Mouse (Mus musculus) forebrain, embryonic 13.5 days (tissue): ENCODE results near the gene A4galt. TPM values are rescaled to one million over a fixed set of nuclear protein-coding genes. Genes with fewer than 3 reads are reported as not detected.

ENCODE experiments used
- ATAC-seq: fragments of 200-750 bp; cut with Nextera tagmentation; 2 replicates; pipeline ENCODE4 v1.8.0; 2017
- H3K27ac ChIP-seq: fragments of 300-500 bp; sonication (generic); 2 replicates; pipeline ENCODE4 v1.5.1; 2015; ENCODE audit warnings: inconsistent platforms, mild to moderate bottlenecking, moderate library complexity
- H3K27me3 ChIP-seq: fragments of 300-500 bp; sonication (generic); 2 replicates; pipeline ENCODE4 v1.6.1; 2015; ENCODE audit warnings: mild to moderate bottlenecking, inconsistent platforms
- H3K36me3 ChIP-seq: fragments of 300-500 bp; sonication (generic); 2 replicates; pipeline ENCODE4 v1.6.1; 2015; ENCODE audit warnings: mild to moderate bottlenecking, inconsistent platforms; ENCODE audit not compliant: poor library complexity, severe bottlenecking
- H3K4me1 ChIP-seq: fragments of 300-500 bp; sonication (generic); 2 replicates; pipeline ENCODE4 v1.6.1; 2015; ENCODE audit warnings: inconsistent platforms
- H3K4me2 ChIP-seq: fragments of 300-500 bp; sonication (generic); 2 replicates; pipeline ENCODE4 v1.6.1; 2015; ENCODE audit warnings: inconsistent platforms, mild to moderate bottlenecking, moderate library complexity
- H3K4me3 ChIP-seq: fragments of 300-500 bp; sonication (generic); 2 replicates; pipeline ENCODE4 v1.5.1; 2015; ENCODE audit warnings: mild to moderate bottlenecking, inconsistent platforms
- H3K9ac ChIP-seq: fragments of 300-500 bp; sonication (generic); 2 replicates; pipeline ENCODE4 v1.6.1; 2015; ENCODE audit warnings: mild to moderate bottlenecking, inconsistent platforms
- H3K9me3 ChIP-seq: fragments of 300-500 bp; sonication (generic); replicated peaks from 2 replicates; pipeline ENCODE4 v1.6.1; 2016; ENCODE audit warnings: inconsistent platforms
- WGBS: fragments of 180-500 bp; shearing (Covaris S2); methylation state at CpG from one replicate; pipeline ENCODE4 v1.1.7; 2015; 5-methylcytosine and 5-hydroxymethylcytosine counted together
- polyA plus RNA-seq: library from polyadenylated mRNA; unstranded; fragments of >200 nt; fragmentation: Nextera tagmentation; extraction: Ambion mirVana; gene quantifications from 2 replicates; pipeline ENCODE4 v1.2.1, GENCODE M21; 2015

A4galt gene
- polyA plus RNA-seq, 1 experiment from 2014 or later: 1.5 TPM

DNA sequence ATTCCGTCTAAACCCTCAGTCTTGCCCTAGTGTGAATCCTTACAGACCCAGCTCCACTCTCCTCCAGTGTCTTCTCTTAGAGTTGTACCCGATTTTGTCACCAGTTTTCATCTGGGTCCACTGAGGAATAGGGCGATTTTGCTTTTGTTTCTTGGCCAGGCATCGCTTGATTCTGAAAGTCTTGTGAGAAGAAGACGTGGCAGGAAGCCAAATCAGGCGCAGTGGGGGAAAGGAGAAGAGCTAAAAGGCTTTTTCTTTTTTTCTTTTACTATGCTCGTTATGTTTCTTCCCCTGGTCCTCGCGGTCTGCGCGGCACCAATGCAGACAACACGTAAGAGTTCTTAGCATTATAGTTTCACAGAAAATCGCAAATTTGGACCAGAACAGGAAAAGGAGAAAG lies 6.3 kb upstream of the A4galt start:
- WGBS: 49% methylated on average over 13 of the region's 13 CpGs
- no peak overlapping the region for H3K4me2 ChIP-seq

DNA sequence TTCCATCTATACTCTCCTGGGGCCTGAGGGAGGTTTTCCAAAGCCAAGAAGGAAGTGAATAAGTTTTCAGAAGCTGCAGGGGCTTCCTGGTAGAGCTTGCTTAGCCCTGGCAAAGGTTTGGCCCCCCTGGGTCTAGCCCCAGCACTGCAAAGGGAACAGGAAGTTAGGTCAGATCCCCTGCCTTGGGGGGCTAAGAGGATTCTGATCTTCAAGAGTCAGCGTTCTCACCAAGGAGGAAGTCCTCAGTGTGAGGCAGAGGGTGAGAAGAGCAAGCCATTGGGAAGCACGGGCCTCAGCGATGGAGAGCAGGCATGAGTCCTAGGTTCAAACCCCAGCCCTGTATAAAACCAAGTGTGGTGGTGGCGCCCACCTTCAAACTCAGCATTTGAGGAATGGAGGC lies 4.9 kb upstream of the A4galt start:
- no peak overlapping the region for H3K4me3 ChIP-seq
- no peak overlapping the region for H3K4me2 ChIP-seq
- peaks cover 6% of the 10 kb centered on the region for H3K4me1 ChIP-seq
- H3K27me3 ChIP-seq: peaks cover 15% of the 10 kb centered on the region
- H3K9ac ChIP-seq: no peak overlapping the region
- WGBS: 89% methylated on average over 4 of the region's 4 CpGs
- H3K36me3 ChIP-seq: no peaks in the 10 kb centered on the region
- H3K27ac ChIP-seq: no peak overlapping the region
- no peak for ATAC-seq
- H3K9me3 ChIP-seq: peaks cover 3% of the 10 kb centered on the region; the same call in 1 of the 2 replicates

More for the DNA sequence above, 6.3 kb upstream of the A4galt start:
- Histone ChIP-seq H3K4me3 (no peak overlapping the region), H3K27ac (no peak overlapping the region), H3K27me3 (peaks cover 1% of the 10 kb centered on the region), H3K9me3 (peaks cover 3% of the 10 kb centered on the region; the same call in 1 of the 2 replicates), H3K9ac (no peak overlapping the region), H3K4me1 (0 out of 2 replicates have a peak, but pooled peaks cover 2% of the 10 kb centered on the region), H3K36me3 (no peaks in the 10 kb centered on the region)
- ATAC-seq: no peak

DNA sequence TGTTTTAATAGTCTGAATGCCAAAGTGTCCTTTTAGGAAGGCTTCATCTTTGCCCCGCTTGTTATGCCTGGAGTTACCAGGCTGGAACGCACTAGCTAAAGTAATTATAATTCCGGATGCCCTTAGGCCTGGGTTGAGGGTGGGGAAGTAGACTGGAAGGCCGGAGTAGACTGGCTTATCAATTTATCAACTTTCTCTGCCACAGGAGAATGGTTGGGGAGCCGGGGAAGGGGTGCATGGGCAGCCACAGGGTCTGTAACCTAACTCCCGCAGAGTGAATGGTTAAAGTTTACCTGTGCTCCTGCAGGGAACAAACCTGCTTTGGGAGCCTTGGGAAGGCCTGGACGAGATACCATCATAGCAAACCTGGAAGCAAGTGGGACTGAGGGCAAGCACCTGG lies 4.4 kb upstream of the A4galt start:
- Histone ChIP-seq H3K4me3 (no peak overlapping the region), H3K36me3 (no peaks in the 10 kb centered on the region), H3K9me3 (peaks cover 3% of the 10 kb centered on the region; the same call in 1 of the 2 replicates), H3K27ac (no peak overlapping the region), H3K27me3 (peaks cover 21% of the 10 kb centered on the region), H3K4me2 (no peak overlapping the region), H3K4me1 (peaks cover 11% of the 10 kb centered on the region), H3K9ac (no peak overlapping the region)
- ATAC-seq: no peak
- 89% methylated on average over 7 of the region's 7 CpGs for WGBS

DNA sequence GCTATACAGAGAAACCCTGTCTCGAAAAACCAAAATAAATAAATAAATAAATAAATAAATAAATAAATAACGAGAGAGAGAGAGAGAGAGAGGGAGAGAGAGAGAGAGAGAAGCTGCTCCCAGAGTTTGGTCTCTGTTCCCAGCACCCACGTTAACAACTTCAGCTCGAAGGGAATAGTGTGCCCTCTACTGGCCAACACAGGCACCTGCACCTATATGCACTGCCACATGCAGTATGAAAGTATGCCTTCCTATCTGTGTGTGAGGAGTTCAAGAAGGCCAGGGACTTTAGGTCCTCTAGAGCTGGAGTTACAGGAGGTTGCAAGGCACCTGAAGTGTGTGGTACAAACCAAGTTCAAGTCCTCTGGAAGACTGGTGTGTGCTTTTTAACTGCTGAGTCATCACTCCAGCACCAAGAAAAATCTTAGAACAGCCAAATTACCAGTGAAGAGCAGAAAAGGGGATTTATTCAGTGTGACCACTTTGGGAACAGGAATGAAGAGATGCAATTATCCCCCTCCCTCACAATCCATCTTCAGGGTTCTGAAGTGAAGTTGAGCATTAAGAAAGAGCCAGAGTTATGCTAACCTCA lies 3.7 kb upstream of the A4galt start:
- Histone ChIP-seq H3K27me3 (peaks cover 27% of the 10 kb centered on the region), H3K36me3 (no peaks in the 10 kb centered on the region), H3K9me3 (peaks cover 3% of the 10 kb centered on the region; the same call in 1 of the 2 replicates), H3K4me2 (no peak overlapping the region), H3K4me3 (no peak overlapping the region), H3K4me1 (peaks cover 13% of the 10 kb centered on the region), H3K9ac (no peak overlapping the region), H3K27ac (no peak overlapping the region)
- ATAC-seq: no peak
- 91% methylated on average over 4 of the region's 4 CpGs for WGBS

DNA sequence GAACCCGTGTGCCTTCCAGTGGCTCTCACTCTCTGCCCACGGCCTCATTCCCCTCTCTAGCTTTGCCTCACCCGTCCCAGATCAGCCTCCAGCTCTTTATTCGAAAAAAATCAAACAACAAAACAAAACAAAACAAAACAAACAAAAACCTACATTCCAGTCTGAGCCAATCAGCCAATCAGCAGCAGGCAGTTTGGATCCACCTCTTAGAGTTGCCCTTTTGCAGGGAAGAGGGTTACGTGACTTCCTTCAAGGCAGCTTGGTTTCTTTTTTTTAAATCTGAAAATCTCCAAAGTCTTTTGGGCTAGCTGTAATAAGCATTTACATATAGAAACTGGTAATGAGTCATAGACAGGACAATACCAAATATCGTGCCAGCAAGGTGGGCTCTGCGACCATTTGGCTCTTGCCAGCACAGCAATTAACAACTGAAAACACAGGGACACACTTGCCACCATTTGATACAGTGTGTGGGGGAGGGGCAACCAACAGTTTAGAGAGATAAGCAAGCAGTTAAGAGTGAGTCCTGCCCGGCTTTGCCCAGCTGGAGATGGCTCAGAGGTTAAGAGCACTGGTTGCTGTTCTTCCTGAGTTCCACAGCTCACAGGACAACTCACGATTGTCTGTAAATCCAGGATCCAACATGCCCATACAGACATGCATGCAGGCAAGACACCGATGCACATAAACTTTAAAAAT lies 2.9 kb upstream of the A4galt start:
- 80% methylated on average over 10 of the region's 10 CpGs for WGBS

DNA sequence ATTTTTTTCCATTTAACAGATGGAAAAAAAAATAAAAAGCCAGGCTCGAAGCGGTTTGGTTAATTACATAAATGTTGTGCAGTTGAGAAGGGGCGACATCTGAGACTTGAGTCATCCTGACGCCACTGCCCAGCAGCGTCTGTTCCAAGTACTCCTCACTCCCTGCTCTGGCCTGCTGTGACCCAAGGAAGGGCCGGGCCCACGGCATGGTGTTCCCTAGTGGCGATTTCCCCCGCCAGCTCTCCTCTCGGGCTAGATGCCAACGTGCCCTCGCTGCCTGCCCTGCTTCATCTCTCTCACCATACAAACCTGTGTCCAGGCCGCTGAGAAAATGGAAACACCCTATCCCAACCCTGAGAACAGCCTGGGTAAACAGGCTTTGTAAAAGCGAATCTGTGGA lies 486 bp upstream of the A4galt start:
- peaks cover 40% of the 10 kb centered on the region for H3K27me3 ChIP-seq
- no peak overlapping the region for H3K4me3 ChIP-seq
- H3K4me1 ChIP-seq: peaks cover 10% of the 10 kb centered on the region
- no peaks in the 10 kb centered on the region for H3K36me3 ChIP-seq
- no peak overlapping the region for H3K27ac ChIP-seq
- no peak overlapping the region for H3K4me2 ChIP-seq
- H3K9me3 ChIP-seq: peaks cover 3% of the 10 kb centered on the region; the same call in 1 of the 2 replicates
- no peak for ATAC-seq
- 69% methylated on average over 14 of the region's 14 CpGs for WGBS
- H3K9ac ChIP-seq: no peak overlapping the region

More for the DNA sequence above, 2.9 kb upstream of the A4galt start:
- H3K4me3 ChIP-seq: no peak overlapping the region
- H3K9me3 ChIP-seq: peaks cover 3% of the 10 kb centered on the region; the same call in 1 of the 2 replicates
- H3K36me3 ChIP-seq: no peaks in the 10 kb centered on the region
- peaks cover 13% of the 10 kb centered on the region for H3K4me1 ChIP-seq
- no peak overlapping the region for H3K9ac ChIP-seq
- no peak for ATAC-seq
- peaks cover 35% of the 10 kb centered on the region for H3K27me3 ChIP-seq
- no peak overlapping the region for H3K27ac ChIP-seq
- no peak overlapping the region for H3K4me2 ChIP-seq

DNA sequence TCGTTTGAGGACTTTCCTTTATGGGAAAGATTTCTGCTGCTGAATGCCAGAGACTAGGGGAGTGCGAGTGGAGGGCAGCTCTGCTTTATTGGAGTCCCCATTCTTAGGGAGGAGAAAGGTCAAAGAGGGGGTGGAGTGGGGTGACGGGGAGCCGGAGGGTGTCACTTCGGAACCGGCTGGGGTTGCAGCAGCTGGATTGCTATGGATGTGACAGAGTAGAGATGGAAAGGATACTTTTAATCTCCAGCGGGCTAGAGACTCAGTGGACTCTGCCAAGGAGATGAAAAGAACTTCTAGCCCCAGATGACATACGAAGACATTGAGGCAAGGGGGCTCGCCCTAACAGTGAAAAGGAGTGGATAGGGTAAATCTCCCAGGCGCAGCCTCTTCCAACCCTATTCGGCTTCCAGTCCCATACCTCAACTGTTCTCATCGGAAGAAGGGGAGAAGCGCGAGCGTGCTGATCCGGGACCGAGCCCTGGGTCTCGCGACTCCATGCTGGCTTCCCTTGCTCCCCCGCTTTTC lies 861 bp downstream of the A4galt start:
- WGBS: under 1% methylated on average over 20 of the region's 20 CpGs
- H3K9me3 ChIP-seq: peaks cover 3% of the 10 kb centered on the region; the same call in 1 of the 2 replicates
- no peak for ATAC-seq
- peak overlapping the region; percentile 50 for H3K9ac ChIP-seq
- H3K27me3 ChIP-seq: peaks cover 40% of the 10 kb centered on the region
- peaks cover 10% of the 10 kb centered on the region for H3K4me1 ChIP-seq
- peak overlapping the region; percentile 77 for H3K4me2 ChIP-seq
- H3K36me3 ChIP-seq: no peaks in the 10 kb centered on the region
- peak overlapping the region; percentile 44 for H3K4me3 ChIP-seq
- H3K27ac ChIP-seq: no peak overlapping the region

DNA sequence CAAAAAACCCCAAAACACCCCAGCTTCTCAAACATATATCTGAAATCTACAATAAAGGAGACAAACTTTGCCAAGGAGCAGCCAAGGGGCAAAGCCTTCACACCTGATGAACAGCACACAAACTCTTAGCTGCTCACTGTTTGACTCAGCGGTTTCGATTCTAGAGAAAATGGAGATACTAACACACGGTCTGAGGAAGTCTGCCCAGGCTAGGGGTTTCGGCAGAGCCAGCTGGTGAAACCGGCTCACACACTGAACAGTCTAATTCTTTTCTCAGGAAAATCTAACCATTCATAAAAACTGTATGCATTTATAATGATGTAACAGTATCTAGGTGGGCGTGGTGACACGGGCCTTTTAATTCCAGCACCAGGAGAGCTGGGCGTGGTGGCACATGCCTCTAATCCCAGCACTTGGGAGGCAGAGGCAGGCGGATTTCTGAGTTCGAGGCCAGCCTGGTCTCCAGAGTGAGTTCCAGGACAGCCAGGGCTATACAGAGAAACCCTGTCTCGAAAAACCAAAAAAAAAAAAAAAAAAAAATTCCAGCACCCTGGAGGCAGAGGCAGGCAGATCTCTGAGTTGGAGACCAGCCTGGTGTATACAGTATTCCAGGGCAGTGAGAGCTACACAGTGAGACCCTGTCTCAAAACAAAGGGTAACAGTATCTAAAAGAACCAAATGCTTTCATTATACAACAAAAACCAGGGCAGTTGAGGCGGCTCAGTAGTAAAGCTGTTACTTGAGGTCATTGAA lies 1.9 kb downstream of the A4galt start:
- no peak overlapping the region for H3K4me2 ChIP-seq
- H3K27me3 ChIP-seq: peaks cover 40% of the 10 kb centered on the region
- H3K9ac ChIP-seq: no peak overlapping the region
- H3K9me3 ChIP-seq: no peaks in the 10 kb centered on the region; the same call in 1 of the 2 replicates
- peaks cover 10% of the 10 kb centered on the region for H3K4me1 ChIP-seq
- 89% methylated on average over 12 of the region's 12 CpGs for WGBS
- no peaks in the 10 kb centered on the region for H3K36me3 ChIP-seq
- H3K27ac ChIP-seq: no peak overlapping the region
- H3K4me3 ChIP-seq: no peak overlapping the region
- no peak for ATAC-seq

DNA sequence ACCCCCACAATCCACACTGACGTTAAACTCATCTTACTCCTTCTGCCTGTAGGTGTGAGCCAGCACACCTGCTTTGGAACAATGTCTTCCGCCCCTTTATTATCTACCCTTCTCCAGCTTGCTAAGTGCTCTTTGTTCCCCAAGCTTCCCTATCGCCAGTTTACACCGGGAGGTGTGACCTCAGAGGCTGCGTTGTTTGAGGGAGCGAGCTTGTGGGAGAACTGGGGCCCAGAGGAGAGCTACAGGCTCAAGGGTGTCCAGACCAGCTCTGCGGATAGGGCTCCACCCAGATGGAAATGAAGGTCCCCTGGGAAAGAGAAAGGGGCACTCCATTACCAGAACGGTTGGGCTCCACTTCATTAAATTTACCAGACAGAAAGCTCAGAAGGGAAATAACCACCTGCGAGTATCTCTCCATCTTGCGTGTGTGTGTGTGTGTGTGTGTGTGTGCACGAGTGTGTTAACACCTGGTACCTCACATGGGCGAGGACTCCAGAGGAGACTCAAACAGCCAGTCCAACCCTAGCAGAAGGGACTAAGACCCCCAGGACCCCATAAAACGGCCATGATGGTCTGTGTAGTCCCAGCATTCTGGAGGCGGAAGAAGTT lies 3.2 kb downstream of the A4galt start:
- Histone ChIP-seq H3K4me1 (peaks cover 10% of the 10 kb centered on the region), H3K27ac (no peak overlapping the region), H3K9ac (no peak overlapping the region), H3K4me3 (no peak overlapping the region), H3K9me3 (no peaks in the 10 kb centered on the region), H3K27me3 (peaks cover 40% of the 10 kb centered on the region), H3K4me2 (no peak overlapping the region), H3K36me3 (no peaks in the 10 kb centered on the region)
- WGBS: 70% methylated on average over 14 of the region's 14 CpGs
- no peak for ATAC-seq

DNA sequence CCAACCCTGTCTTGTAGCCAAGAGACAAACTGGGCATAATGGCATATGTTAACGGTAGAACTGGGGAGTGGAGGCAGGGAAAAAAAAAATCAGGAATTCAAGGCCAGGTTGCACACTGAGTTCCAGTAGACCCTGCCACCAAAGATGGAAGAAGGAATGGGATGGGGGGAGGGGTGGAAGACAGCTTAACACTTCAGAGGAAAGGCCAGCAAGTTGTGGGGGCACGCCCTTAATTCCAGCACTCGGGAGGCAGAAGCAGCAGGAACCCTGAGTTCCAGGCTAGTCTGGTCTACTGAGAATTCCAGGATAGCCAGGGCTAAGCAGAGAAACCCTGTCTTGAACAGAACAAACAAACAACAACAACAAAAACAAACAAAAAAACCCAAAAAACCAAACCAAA lies 7.2 kb downstream of the A4galt start:
- ATAC-seq: no peak
- Histone ChIP-seq H3K27ac (no peak overlapping the region), H3K4me2 (no peak overlapping the region), H3K4me3 (no peak overlapping the region), H3K27me3 (peaks cover 4% of the 10 kb centered on the region; the same call in 1 of the 2 replicates), H3K36me3 (no peaks in the 10 kb centered on the region), H3K9me3 (no peaks in the 10 kb centered on the region), H3K9ac (no peak overlapping the region), H3K4me1 (no peaks in the 10 kb centered on the region)
- 76% methylated on average over 3 of the region's 3 CpGs for WGBS

DNA sequence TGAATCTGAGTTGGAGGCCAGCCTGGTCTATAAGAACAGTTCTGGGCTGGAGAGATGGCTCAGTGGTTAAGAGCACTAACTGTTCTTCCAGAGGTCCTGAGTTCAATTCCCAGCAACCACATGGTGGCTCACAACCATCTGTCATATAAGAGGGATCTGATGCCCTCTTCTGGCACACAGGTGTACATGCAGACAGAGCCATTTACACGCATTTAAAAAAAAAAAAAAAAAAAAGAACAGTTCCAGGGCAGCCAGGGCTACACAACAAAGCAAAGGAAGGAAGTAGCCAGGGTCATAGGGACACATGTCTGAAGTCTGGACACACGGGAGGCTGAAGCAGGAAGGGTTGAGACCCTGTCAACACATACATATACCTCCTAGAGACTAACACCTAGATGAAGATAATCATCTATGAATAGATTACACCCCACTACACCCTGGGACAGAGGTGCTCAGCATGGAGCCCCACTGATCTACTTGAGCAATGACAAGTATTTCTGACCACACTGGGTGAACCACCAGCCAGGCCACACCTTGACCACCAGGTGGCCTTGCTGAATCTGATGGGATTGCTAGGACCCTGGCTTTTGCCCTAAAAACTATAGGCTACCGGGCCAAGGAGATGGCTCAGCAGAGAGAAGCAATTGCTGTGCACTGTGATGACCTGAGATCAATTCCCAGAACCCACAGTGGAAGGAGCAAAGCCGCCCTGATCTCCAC lies 9.5 kb downstream of the A4galt start:
- Histone ChIP-seq H3K9me3 (no peaks in the 10 kb centered on the region), H3K9ac (no peak overlapping the region), H3K4me2 (no peak overlapping the region), H3K4me3 (no peak overlapping the region), H3K36me3 (no peaks in the 10 kb centered on the region), H3K27ac (no peak overlapping the region), H3K27me3 (no peaks in the 10 kb centered on the region), H3K4me1 (no peaks in the 10 kb centered on the region)
- WGBS: 85% methylated on average over 4 of the region's 4 CpGs
- no peak for ATAC-seq
